Mouse (Mus musculus) heart, embryonic 13.5 days (tissue): ENCODE measurements around the gene Mmachc. TPM values are rescaled to one million over a fixed set of nuclear protein-coding genes. Genes with fewer than 3 reads are reported as not detected.
A peak's percentile ranks its signal among the peaks of the same experiment; 100 is the strongest.
"Not testable (repeated sequence)": the region's sequence is repeated elsewhere in the genome, so short reads cannot be mapped to it uniquely, and the experiment has no call there.

ENCODE experiments used
- ATAC-seq: fragments of 200-750 bp; cut with Nextera tagmentation; 2 replicates; pipeline ENCODE4 v1.8.0; 2017; ENCODE audit warnings: moderate TSS enrichment; ENCODE audit not compliant: insufficient number of reproducible peaks, low FRiP score, low TSS enrichment; ENCODE audit errors: extremely low read depth
- H3K27ac ChIP-seq: fragments of 300-500 bp; sonication (generic); replicated peaks from 2 replicates; pipeline ENCODE4 v1.5.1; 2015; ENCODE audit warnings: moderate library complexity, mild to moderate bottlenecking, inconsistent platforms
- H3K27me3 ChIP-seq: fragments of 300-500 bp; sonication (generic); replicated peaks from 2 replicates; pipeline ENCODE4 v1.6.1; 2015; ENCODE audit warnings: mild to moderate bottlenecking, inconsistent platforms
- H3K36me3 ChIP-seq: fragments of 300-500 bp; sonication (generic); 2 replicates; pipeline ENCODE4 v1.6.1; 2015; ENCODE audit warnings: mild to moderate bottlenecking, inconsistent platforms
- H3K4me1 ChIP-seq: fragments of 300-500 bp; sonication (generic); 2 replicates; pipeline ENCODE4 v1.6.1; 2015; ENCODE audit warnings: inconsistent platforms
- H3K4me2 ChIP-seq: fragments of 300-500 bp; sonication (generic); 2 replicates; pipeline ENCODE4 v1.6.1; 2015; ENCODE audit warnings: inconsistent platforms, mild to moderate bottlenecking, moderate library complexity
- H3K4me3 ChIP-seq: fragments of 300-500 bp; sonication (generic); 2 replicates; pipeline ENCODE4 v1.5.1; 2015; ENCODE audit warnings: moderate library complexity, mild to moderate bottlenecking, inconsistent platforms
- H3K9ac ChIP-seq: fragments of 300-500 bp; sonication (generic); 2 replicates; pipeline ENCODE4 v1.6.1; 2015; ENCODE audit warnings: inconsistent platforms, mild to moderate bottlenecking, moderate library complexity
- H3K9me3 ChIP-seq: fragments of 300-500 bp; sonication (generic); 2 replicates; pipeline ENCODE4 v1.6.1; 2016; ENCODE audit warnings: inconsistent platforms
- WGBS: fragments of 180-500 bp; shearing (Covaris S2); methylation state at CpG from one replicate; pipeline ENCODE4 v1.1.7; 2015; ENCODE audit warnings: mixed read lengths; 5-methylcytosine and 5-hydroxymethylcytosine counted together
- polyA plus RNA-seq: library from polyadenylated mRNA; unstranded; fragments of >200 nt; fragmentation: Nextera tagmentation; extraction: Ambion mirVana; gene quantifications from 2 replicates; pipeline ENCODE4 v1.2.1, GENCODE M21; 2015

Gene Mmachc
- polyA plus RNA-seq, 1 experiment from 2014 or later = 33.5 TPM

GRCm38 (mm10) chr4:116668145-116668544 lies 40.1 kb downstream of the Mmachc start:
- no peak for ATAC-seq
- no peaks in the 10 kb centered on the region for H3K27me3 ChIP-seq
- no peaks in the 10 kb centered on the region for H3K36me3 ChIP-seq
- H3K9me3 ChIP-seq = no peaks in the 10 kb centered on the region
- H3K4me1 ChIP-seq = peaks cover 9% of the 10 kb centered on the region
- H3K4me2 ChIP-seq = no peak overlapping the region
- H3K9ac ChIP-seq = no peak overlapping the region
- H3K27ac ChIP-seq = peak overlapping the region; percentile 42; the same call in 1 of the 2 replicates
- H3K4me3 ChIP-seq = no peak overlapping the region
- 48% methylated on average over 3 of the region's 3 CpGs for WGBS

GRCm38 (mm10) chr4:116666625-116667024 lies 41.6 kb downstream of the Mmachc start:
- ATAC-seq = no peak
- 45% methylated on average over 4 of the region's 4 CpGs for WGBS
- no peaks in the 10 kb centered on the region for H3K9me3 ChIP-seq
- no peaks in the 10 kb centered on the region for H3K36me3 ChIP-seq
- no peak overlapping the region for H3K27ac ChIP-seq
- no peak overlapping the region for H3K4me3 ChIP-seq
- no peaks in the 10 kb centered on the region for H3K27me3 ChIP-seq
- peaks cover 3% of the 10 kb centered on the region; the same call in 1 of the 2 replicates for H3K4me1 ChIP-seq
- no peak overlapping the region for H3K4me2 ChIP-seq
- no peak overlapping the region for H3K9ac ChIP-seq

- Histone ChIP-seq H3K36me3 (no peaks in the 10 kb centered on the region), H3K27me3 (no peaks in the 10 kb centered on the region), H3K9me3 (no peaks in the 10 kb centered on the region), H3K9ac (no peak overlapping the region), H3K4me1 (no peaks in the 10 kb centered on the region), H3K4me2 (no peak overlapping the region), H3K27ac (no peak overlapping the region), H3K4me3 (no peak overlapping the region)
- 86% methylated on average over 1 of the region's 1 CpGs for WGBS
- ATAC-seq = no peak
Observed at GRCm38 (mm10) chr4:116661998-116662397, 46.2 kb downstream of the Mmachc start.

- Histone ChIP-seq H3K9me3 (no peaks in the 10 kb centered on the region), H3K27me3 (no peaks in the 10 kb centered on the region), H3K4me1 (0 out of 2 replicates have a peak, but pooled peaks cover under 1% of the 10 kb centered on the region), H3K36me3 (no peaks in the 10 kb centered on the region), H3K4me3 (no peak overlapping the region), H3K4me2 (no peak overlapping the region), H3K9ac (no peak overlapping the region), H3K27ac (no peak overlapping the region)
- no peak for ATAC-seq
- WGBS = 65% methylated on average over 6 of the region's 6 CpGs
Observed at GRCm38 (mm10) chr4:116660829-116661228, 47.4 kb downstream of the Mmachc start.

- not testable (repeated sequence) for H3K27ac ChIP-seq, H3K36me3 ChIP-seq, ATAC-seq, H3K9me3 ChIP-seq, H3K4me2 ChIP-seq, H3K4me3 ChIP-seq, H3K9ac ChIP-seq, H3K4me1 ChIP-seq, H3K27me3 ChIP-seq
- WGBS = 79% methylated on average over 6 of the region's 6 CpGs
Observed at GRCm38 (mm10) chr4:116659916-116660315, 48.3 kb downstream of the Mmachc start.

- H3K27ac ChIP-seq = no peak overlapping the region
- H3K4me1 ChIP-seq = 0 out of 2 replicates have a peak, but pooled peaks cover 3% of the 10 kb centered on the region
- no peaks in the 10 kb centered on the region for H3K9me3 ChIP-seq
- H3K27me3 ChIP-seq = no peaks in the 10 kb centered on the region
- no peak overlapping the region for H3K9ac ChIP-seq
- 69% methylated on average over 2 of the region's 2 CpGs for WGBS
- no peak for ATAC-seq
- H3K4me3 ChIP-seq = no peak overlapping the region
- no peak overlapping the region for H3K4me2 ChIP-seq
- no peaks in the 10 kb centered on the region for H3K36me3 ChIP-seq
Observed at GRCm38 (mm10) chr4:116659474-116659873, 48.7 kb downstream of the Mmachc start.

GRCm38 (mm10) chr4:116657971-116658370 lies 50.2 kb downstream of the Mmachc start:
- H3K4me1 ChIP-seq = 0 out of 2 replicates have a peak, but pooled peaks cover 3% of the 10 kb centered on the region
- no peak for ATAC-seq
- H3K27me3 ChIP-seq = no peaks in the 10 kb centered on the region
- WGBS = 38% methylated on average over 3 of the region's 3 CpGs
- H3K4me2 ChIP-seq = no peak overlapping the region
- H3K9ac ChIP-seq = no peak overlapping the region
- H3K36me3 ChIP-seq = no peaks in the 10 kb centered on the region
- H3K4me3 ChIP-seq = no peak overlapping the region
- H3K9me3 ChIP-seq = no peaks in the 10 kb centered on the region
- H3K27ac ChIP-seq = no peak overlapping the region

- ATAC-seq = no peak
- Histone ChIP-seq H3K4me3 (no peak overlapping the region), H3K27ac (no peak overlapping the region), H3K4me1 (peaks cover 8% of the 10 kb centered on the region; the same call in 1 of the 2 replicates), H3K27me3 (no peaks in the 10 kb centered on the region), H3K36me3 (no peaks in the 10 kb centered on the region), H3K9ac (no peak overlapping the region), H3K4me2 (no peak overlapping the region), H3K9me3 (no peaks in the 10 kb centered on the region)
- WGBS = 62% methylated on average over 3 of the region's 3 CpGs
Observed at GRCm38 (mm10) chr4:116655658-116656057, 52.5 kb downstream of the Mmachc start.

GRCm38 (mm10) chr4:116655100-116655499 lies 53.1 kb downstream of the Mmachc start:
- no peak for ATAC-seq
- H3K4me1 ChIP-seq = peaks cover 12% of the 10 kb centered on the region
- H3K27ac ChIP-seq = no peak overlapping the region
- no peaks in the 10 kb centered on the region for H3K36me3 ChIP-seq
- H3K4me2 ChIP-seq = no peak overlapping the region
- 35% methylated on average over 2 of the region's 2 CpGs for WGBS
- H3K9me3 ChIP-seq = no peaks in the 10 kb centered on the region
- H3K4me3 ChIP-seq = no peak overlapping the region
- no peak overlapping the region for H3K9ac ChIP-seq
- H3K27me3 ChIP-seq = no peaks in the 10 kb centered on the region

- H3K9ac ChIP-seq = no peak overlapping the region
- ATAC-seq = no peak
- no peak overlapping the region for H3K27ac ChIP-seq
- H3K4me2 ChIP-seq = no peak overlapping the region
- no peak overlapping the region for H3K4me3 ChIP-seq
- 78% methylated on average over 6 of the region's 6 CpGs for WGBS
- peaks cover 14% of the 10 kb centered on the region for H3K36me3 ChIP-seq
- H3K27me3 ChIP-seq = no peaks in the 10 kb centered on the region
- H3K9me3 ChIP-seq = no peaks in the 10 kb centered on the region
- H3K4me1 ChIP-seq = peaks cover 31% of the 10 kb centered on the region
Observed at GRCm38 (mm10) chr4:116653228-116653627, 55.0 kb downstream of the Mmachc start.
